Mouse (Mus musculus): ENCODE data around the gene Sct. TPM values are rescaled to one million over a fixed set of nuclear protein-coding genes. Genes with fewer than 3 reads are reported as not detected.

The Sct gene
- polyA plus RNA-seq, 1 experiment from 2014 or later: 1.3 TPM

GRCm38 (mm10) chr7:141302702-141303268, 23.9 kb upstream of the Sct start:
- WGBS: 71% methylated on average over 1 of the region's 1 CpGs
- H3K4me1 ChIP-seq: no peaks in the 10 kb centered on the region
- no peak overlapping the region for H3K27ac ChIP-seq (replicated peaks)
- H3K27me3 ChIP-seq: no peaks in the 10 kb centered on the region
- H3K4me3 ChIP-seq: no peak overlapping the region
- no peak overlapping the region for H3K4me2 ChIP-seq (replicated peaks)
- no peak overlapping the region for H3K9ac ChIP-seq (replicated peaks)
- ATAC-seq (ENCODE audit: low FRiP score, low read depth): no peak
- peaks cover 90% of the 10 kb centered on the region for H3K36me3 ChIP-seq
- H3K9me3 ChIP-seq: no peaks in the 10 kb centered on the region

DNA sequence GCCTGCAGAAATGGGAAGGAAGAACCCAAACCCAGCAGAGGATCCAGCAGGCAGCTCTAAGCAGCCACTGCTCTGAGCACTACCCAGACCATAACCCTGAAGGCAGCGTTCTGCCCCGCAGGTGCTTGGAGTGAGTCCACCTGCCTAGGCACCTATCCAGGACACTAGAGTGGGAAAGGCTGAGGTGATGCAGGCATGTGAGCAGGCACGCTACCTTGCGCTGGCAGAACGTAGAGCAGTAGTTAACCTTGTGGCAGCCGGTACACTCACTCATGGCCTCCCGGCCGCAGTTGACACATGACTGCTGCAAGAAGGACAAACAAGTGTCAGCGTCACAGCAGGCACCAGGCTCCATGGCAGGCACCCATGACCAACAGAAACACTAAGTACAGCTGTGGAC, 22.5 kb upstream of the Sct start:
- H3K36me3 ChIP-seq: peaks cover 85% of the 10 kb centered on the region
- H3K27ac ChIP-seq (replicated peaks): no peak overlapping the region
- no peak overlapping the region for H3K9ac ChIP-seq (replicated peaks)
- no peak overlapping the region for H3K4me3 ChIP-seq
- no peaks in the 10 kb centered on the region for H3K9me3 ChIP-seq
- 0 out of 2 replicates have a peak, but pooled peaks cover 2% of the 10 kb centered on the region for H3K27me3 ChIP-seq
- no peak for ATAC-seq (ENCODE audit: low FRiP score, low read depth)
- no peaks in the 10 kb centered on the region for H3K4me1 ChIP-seq
- no peak overlapping the region for H3K4me2 ChIP-seq (replicated peaks)
- WGBS: 97% methylated on average over 9 of the region's 9 CpGs

GRCm38 (mm10) chr7:141299175-141299574, 20.2 kb upstream of the Sct start:
- Histone ChIP-seq H3K4me2 (replicated peaks) (no peak overlapping the region), H3K4me3 (no peak overlapping the region), H3K4me1 (peaks cover 6% of the 10 kb centered on the region), H3K9ac (replicated peaks) (no peak overlapping the region), H3K9me3 (no peaks in the 10 kb centered on the region), H3K27me3 (peaks cover 24% of the 10 kb centered on the region), H3K27ac (replicated peaks) (no peak overlapping the region), H3K36me3 (peaks cover 63% of the 10 kb centered on the region)
- no peak for ATAC-seq (ENCODE audit: low FRiP score, low read depth)
- WGBS: 96% methylated on average over 8 of the region's 8 CpGs

DNA sequence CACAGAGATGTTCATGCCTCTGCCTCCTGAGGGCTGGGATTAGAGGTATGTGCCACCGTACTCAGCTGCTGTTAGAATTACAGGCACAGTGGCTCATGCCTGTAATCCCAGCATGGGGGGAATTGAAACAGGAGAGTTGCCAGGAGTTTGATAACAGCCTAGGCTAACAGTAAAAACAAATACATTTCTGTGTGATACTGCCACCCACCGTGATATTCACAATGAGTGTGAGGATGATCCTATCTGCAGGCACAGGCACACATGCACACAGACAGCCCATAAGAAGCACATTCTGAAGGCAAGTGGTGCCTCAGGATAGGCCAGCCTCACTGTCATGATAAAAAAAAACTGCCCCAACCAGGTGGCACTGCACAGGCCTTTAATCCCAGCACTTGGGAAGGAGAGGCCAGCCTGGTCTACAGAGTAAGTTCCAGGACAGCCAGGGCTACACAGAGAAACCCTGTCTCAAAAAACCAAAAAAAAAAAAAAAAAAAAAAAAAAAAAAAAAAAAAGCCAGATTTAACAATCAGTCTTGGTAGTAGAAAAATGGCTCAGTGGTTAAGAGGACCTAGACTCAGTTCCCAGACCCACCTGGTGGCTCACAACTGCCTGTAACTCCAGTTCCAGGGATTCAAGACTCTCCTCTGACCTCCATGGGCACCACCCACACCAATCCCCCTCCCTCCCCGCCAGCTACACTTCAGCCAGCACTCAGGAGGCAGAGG, 19.2 kb upstream of the Sct start:
- H3K27me3 ChIP-seq: peaks cover 35% of the 10 kb centered on the region
- no peak overlapping the region for H3K4me2 ChIP-seq (replicated peaks)
- 85% methylated on average over 3 of the region's 3 CpGs for WGBS
- H3K36me3 ChIP-seq: peaks cover 53% of the 10 kb centered on the region
- H3K4me3 ChIP-seq: no peak overlapping the region
- no peak overlapping the region for H3K27ac ChIP-seq (replicated peaks)
- no peaks in the 10 kb centered on the region for H3K9me3 ChIP-seq
- H3K9ac ChIP-seq (replicated peaks): no peak overlapping the region
- H3K4me1 ChIP-seq: peaks cover 17% of the 10 kb centered on the region
- no peak for ATAC-seq (ENCODE audit: low FRiP score, low read depth)

DNA sequence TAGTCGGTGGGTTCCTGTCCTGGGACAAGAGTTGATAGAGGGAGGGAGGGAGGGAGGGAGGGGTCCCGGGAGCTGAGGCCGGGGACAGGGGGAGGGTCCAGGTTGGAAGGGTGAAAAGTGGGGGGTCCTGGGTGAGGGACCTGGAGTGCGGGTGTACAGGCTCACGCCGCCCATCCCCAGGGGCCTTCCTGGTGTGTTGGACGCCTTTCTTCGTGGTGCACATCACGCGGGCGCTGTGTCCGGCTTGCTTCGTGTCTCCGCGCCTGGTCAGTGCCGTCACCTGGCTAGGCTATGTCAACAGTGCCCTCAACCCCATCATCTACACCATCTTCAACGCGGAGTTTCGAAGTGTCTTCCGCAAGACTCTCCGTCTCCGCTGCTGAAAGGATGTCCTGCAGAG, 15.5 kb upstream of the Sct start:
- Histone ChIP-seq H3K4me3 (peak overlapping the region; percentile 34), H3K36me3 (peaks cover 17% of the 10 kb centered on the region), H3K4me1 (peaks cover 30% of the 10 kb centered on the region), H3K4me2 (replicated peaks) (peak overlapping the region; percentile 48), H3K9ac (replicated peaks) (0 out of 2 replicates have a peak overlapping the region, but pooled peaks have one; percentile 44), H3K9me3 (no peaks in the 10 kb centered on the region), H3K27me3 (peaks cover 68% of the 10 kb centered on the region), H3K27ac (replicated peaks) (no peak overlapping the region)
- WGBS: 8% methylated on average over 19 of the region's 22 CpGs
- no peak for ATAC-seq (ENCODE audit: low FRiP score, low read depth)

- H3K4me1 ChIP-seq: peaks cover 30% of the 10 kb centered on the region
- ATAC-seq (ENCODE audit: low FRiP score, low read depth): 0 out of 2 replicates have a peak, but pooled peaks have one; percentile 25
- peaks cover 12% of the 10 kb centered on the region for H3K36me3 ChIP-seq
- peak overlapping the region; percentile 44; the same call in 1 of the 2 replicates for H3K9ac ChIP-seq (replicated peaks)
- H3K27ac ChIP-seq (replicated peaks): no peak overlapping the region
- no peaks in the 10 kb centered on the region for H3K9me3 ChIP-seq
- H3K27me3 ChIP-seq: peaks cover 68% of the 10 kb centered on the region
- peak overlapping the region; percentile 48 for H3K4me2 ChIP-seq (replicated peaks)
- peak overlapping the region; percentile 34 for H3K4me3 ChIP-seq
- WGBS: 1% methylated on average over 53 of the region's 53 CpGs
Measured at GRCm38 (mm10) chr7:141293852-141294471, 15.0 kb upstream of the Sct start.

- no peak for ATAC-seq (ENCODE audit: low FRiP score, low read depth)
- 19% methylated on average over 15 of the region's 15 CpGs for WGBS
- peak overlapping the region; percentile 91 for H3K4me2 ChIP-seq (replicated peaks)
- peaks cover 68% of the 10 kb centered on the region for H3K27me3 ChIP-seq
- peaks cover 9% of the 10 kb centered on the region; the same call in 1 of the 2 replicates for H3K36me3 ChIP-seq
- H3K9me3 ChIP-seq: no peaks in the 10 kb centered on the region
- no peak overlapping the region for H3K27ac ChIP-seq (replicated peaks)
- H3K9ac ChIP-seq (replicated peaks): peak overlapping the region; percentile 59
- peaks cover 30% of the 10 kb centered on the region for H3K4me1 ChIP-seq
- peak overlapping the region; percentile 49 for H3K4me3 ChIP-seq
Measured at GRCm38 (mm10) chr7:141292583-141293388, 13.9 kb upstream of the Sct start.

DNA sequence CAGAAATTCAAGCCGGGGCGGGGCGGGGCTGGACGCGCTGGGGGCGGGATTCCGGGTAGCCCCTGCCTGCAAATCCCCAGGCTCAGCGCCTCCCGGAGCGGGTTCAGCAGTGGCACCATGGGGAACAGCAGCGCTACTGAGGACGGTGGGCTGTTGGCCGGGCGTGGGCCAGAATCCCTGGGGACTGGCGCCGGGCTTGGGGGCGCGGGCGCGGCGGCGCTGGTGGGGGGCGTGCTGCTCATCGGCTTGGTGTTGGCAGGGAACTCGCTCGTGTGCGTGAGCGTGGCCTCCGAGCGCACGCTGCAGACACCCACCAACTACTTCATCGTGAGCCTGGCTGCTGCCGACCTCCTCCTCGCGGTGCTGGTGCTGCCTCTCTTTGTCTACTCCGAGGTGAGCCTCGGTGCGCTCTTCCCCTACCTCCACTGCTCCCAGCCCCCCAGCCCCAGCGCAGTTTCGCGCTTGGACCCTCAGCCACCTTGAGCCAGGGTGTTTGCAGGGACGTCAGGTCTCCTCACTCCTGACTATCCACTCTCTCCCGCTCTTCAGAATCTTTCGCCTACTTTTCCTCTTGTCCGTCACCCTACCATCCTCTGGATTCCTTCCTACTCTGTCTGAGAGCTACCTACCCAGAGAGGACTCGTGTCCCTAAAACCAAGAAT, 13.1 kb upstream of the Sct start, which contains the start of gene Drd4:
Drd4 (plus strand) TSS at position 86 of the 662 bp plus-strand sequence.
- H3K4me1 ChIP-seq: peaks cover 30% of the 10 kb centered on the region
- H3K4me3 ChIP-seq: peak within 1 kb of the TSS; percentile 49
- WGBS: 1% methylated on average over 46 of the region's 46 CpGs
- H3K27ac ChIP-seq (replicated peaks): no peak within 1 kb of the TSS
- peak within 1 kb of the TSS; percentile 59 for H3K9ac ChIP-seq (replicated peaks)
- H3K36me3 ChIP-seq: peaks cover 3% of the 10 kb centered on the region; the same call in 1 of the 2 replicates
- peak within 1 kb of the TSS; percentile 91 for H3K4me2 ChIP-seq (replicated peaks)
- no peaks in the 10 kb centered on the region for H3K9me3 ChIP-seq
- peak; percentile 80; the same call in 1 of the 2 replicates for ATAC-seq (ENCODE audit: low FRiP score, low read depth)
- H3K27me3 ChIP-seq: peaks cover 68% of the 10 kb centered on the region

GRCm38 (mm10) chr7:141288042-141288441, 9.1 kb upstream of the Sct start:
- H3K27me3 ChIP-seq: peaks cover 32% of the 10 kb centered on the region
- WGBS: 85% methylated on average over 3 of the region's 3 CpGs
- H3K36me3 ChIP-seq: no peaks in the 10 kb centered on the region
- no peak overlapping the region for H3K9ac ChIP-seq (replicated peaks)
- H3K27ac ChIP-seq (replicated peaks): no peak overlapping the region
- H3K4me3 ChIP-seq: no peak overlapping the region
- no peak for ATAC-seq (ENCODE audit: low FRiP score, low read depth)
- H3K4me1 ChIP-seq: peaks cover 13% of the 10 kb centered on the region; the same call in 1 of the 2 replicates
- no peak overlapping the region for H3K4me2 ChIP-seq (replicated peaks)
- no peaks in the 10 kb centered on the region for H3K9me3 ChIP-seq

GRCm38 (mm10) chr7:141282756-141283155, 3.8 kb upstream of the Sct start:
- no peak overlapping the region for H3K4me3 ChIP-seq
- no peaks in the 10 kb centered on the region for H3K36me3 ChIP-seq
- no peak overlapping the region for H3K9ac ChIP-seq (replicated peaks)
- ATAC-seq (ENCODE audit: low FRiP score, low read depth): no peak
- no peak overlapping the region for H3K4me2 ChIP-seq (replicated peaks)
- peaks cover 27% of the 10 kb centered on the region for H3K27me3 ChIP-seq
- H3K4me1 ChIP-seq: peaks cover 17% of the 10 kb centered on the region
- H3K9me3 ChIP-seq: no peaks in the 10 kb centered on the region
- 88% methylated on average over 4 of the region's 4 CpGs for WGBS
- no peak overlapping the region for H3K27ac ChIP-seq (replicated peaks)

- no peak overlapping the region for H3K4me3 ChIP-seq
- peaks cover 34% of the 10 kb centered on the region for H3K27me3 ChIP-seq
- no peak overlapping the region for H3K27ac ChIP-seq (replicated peaks)
- ATAC-seq (ENCODE audit: low FRiP score, low read depth): 0 out of 2 replicates have a peak, but pooled peaks have one; percentile 12
- no peak overlapping the region for H3K9ac ChIP-seq (replicated peaks)
- H3K9me3 ChIP-seq: no peaks in the 10 kb centered on the region
- H3K36me3 ChIP-seq: no peaks in the 10 kb centered on the region
- H3K4me2 ChIP-seq (replicated peaks): no peak overlapping the region
- H3K4me1 ChIP-seq: peaks cover 17% of the 10 kb centered on the region
- 45% methylated on average over 6 of the region's 6 CpGs for WGBS
Measured at GRCm38 (mm10) chr7:141281442-141281841, 2.5 kb upstream of the Sct start.

All from midbrain, embryonic 12.5 days (tissue).